19 mouse cellular contexts compared by ENCODE assay signal in the genomic region with DNA sequence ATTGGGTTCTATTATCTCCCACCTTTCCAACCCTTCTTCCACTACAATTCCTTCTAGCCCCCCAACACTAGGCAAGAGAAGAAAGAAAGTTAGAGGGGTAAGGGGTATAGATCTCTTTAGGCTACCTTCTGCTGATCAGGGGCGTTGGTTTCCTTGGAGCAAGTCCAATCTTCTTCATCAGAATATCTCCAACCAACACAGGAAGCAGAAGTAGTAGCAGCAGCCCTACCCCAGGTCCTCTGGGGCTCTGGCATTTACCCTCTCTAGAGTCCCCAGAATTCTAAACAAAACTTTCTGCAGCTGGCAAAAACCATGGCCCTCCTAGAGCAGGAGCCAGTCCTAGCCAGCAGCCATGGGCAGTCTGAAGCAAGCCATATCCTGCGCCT. TPM values are rescaled to one million over a fixed set of nuclear protein-coding genes. Genes with fewer than 3 reads are reported as not detected.
DNase-seq lines count a peak whose midpoint lies in the region; ATAC-seq and TF ChIP-seq lines count a peak whose summit lies in the region.
"Had no signal": no experiment of that assay in that cellular context is flagged by ENCODE, and none has a peak within 500 bp of the region (broad histone marks: within the 10 kb centered on the region; RNA-seq: fewer than 3 reads in every experiment).

No protein-coding gene starts in this region.

- no peaks in the 10 kb centered on the region for H3K36me3 ChIP-seq in heart, embryonic 14.5 days (ENCODE audit: control insufficient read depth, insufficient read depth, low read length)
- H3K36me3 ChIP-seq in kidney, postnatal 0 days (ENCODE audit: insufficient read depth, low read length): no peaks in the 10 kb centered on the region
- H3K36me3 ChIP-seq in liver, postnatal 0 days (replicated peaks; ENCODE audit: insufficient read depth, low read length): no peaks in the 10 kb centered on the region
- H3K36me3 ChIP-seq in forebrain, embryonic 11.5 days (ENCODE audit: control insufficient read depth, insufficient read depth, low read length): no peaks in the 10 kb centered on the region
- H3K36me3 ChIP-seq: embryonic facial prominence, embryonic 10.5 days; forebrain, embryonic 10.5 days; hindbrain, embryonic 15.5 days; limb, embryonic 10.5 days; midbrain, embryonic 10.5 days; stomach, embryonic 15.5 days had no signal

- H3K4me2 ChIP-seq in heart, embryonic 14.5 days (ENCODE audit: low read length): no peak overlapping the region
- no peak overlapping the region for H3K4me2 ChIP-seq in kidney, postnatal 0 days (ENCODE audit: low read length)
- no peak overlapping the region for H3K4me2 ChIP-seq in liver, postnatal 0 days (ENCODE audit: low read depth, low read length)
- H3K4me2 ChIP-seq in forebrain, embryonic 11.5 days (ENCODE audit: low read depth, low read length, severe bottlenecking): no peak overlapping the region
- H3K4me2 ChIP-seq: hindbrain, embryonic 15.5 days; stomach, embryonic 15.5 days had no signal

- peaks cover 0 to 5% of the 10 kb centered on the region in 2 experiments; a peak in 2 of 4 replicates for H3K4me1 ChIP-seq in heart, embryonic 14.5 days (ENCODE audit: control insufficient read depth in 2 of 2, insufficient read depth in 2 of 2, low read length in 2 of 2)
- H3K4me1 ChIP-seq in kidney, postnatal 0 days (replicated peaks; ENCODE audit: insufficient read depth, low read length): no peaks in the 10 kb centered on the region
- peaks cover 27% of the 10 kb centered on the region for H3K4me1 ChIP-seq in bone marrow macrophage, adult 2 months (ENCODE audit: control insufficient read depth, insufficient read depth, low read length)
- H3K4me1 ChIP-seq in liver, postnatal 0 days (ENCODE audit: insufficient read depth): peaks cover 8% of the 10 kb centered on the region
- no peaks in the 10 kb centered on the region for H3K4me1 ChIP-seq in forebrain, embryonic 11.5 days (replicated peaks; ENCODE audit: control insufficient read depth, insufficient read depth, low read length)
- H3K4me1 ChIP-seq: stomach, embryonic 15.5 days had no signal

- TF ChIP-seq EP300 in liver, postnatal 0 days (IDR thresholded peaks at IDR 0.05; ENCODE audit: low read depth): no peak

- no peak for ATAC-seq in heart, embryonic 14.5 days (ENCODE audit: insufficient number of reproducible peaks, insufficient read depth, low FRiP score, low read depth)
- no peak for ATAC-seq in kidney, postnatal 0 days (replicated peaks; ENCODE audit: low FRiP score, low read depth)
- ATAC-seq in liver, postnatal 0 days: 0 out of 2 replicates have a peak, but pooled peaks have one; percentile 22
- ATAC-seq in forebrain, embryonic 11.5 days (replicated peaks; ENCODE audit: low FRiP score): no peak
- ATAC-seq: midbrain, embryonic 16.5 days had no signal

- 72% methylated on average over 2 of the region's 2 CpGs for WGBS in heart, embryonic 14.5 days
- WGBS in kidney, postnatal 0 days: 75% methylated on average over 2 of the region's 2 CpGs
- 57% methylated on average over 2 of the region's 2 CpGs for WGBS in liver, postnatal 0 days (ENCODE audit: insufficient replicate concordance)
- WGBS in forebrain, embryonic 11.5 days: 84% methylated on average over 2 of the region's 2 CpGs

- no peak for TF ChIP-seq POLR2A in bone marrow macrophage, adult 2 months (IDR thresholded peaks at IDR 0.05; ENCODE audit: borderline replicate concordance, low read depth, low read length)

- H3K9me3 ChIP-seq in heart, embryonic 14.5 days (ENCODE audit: control insufficient read depth, low read length): no peaks in the 10 kb centered on the region
- H3K9me3 ChIP-seq in kidney, postnatal 0 days (replicated peaks; ENCODE audit: low read length): no peaks in the 10 kb centered on the region
- H3K9me3 ChIP-seq in liver, postnatal 0 days (ENCODE audit: low read length): no peaks in the 10 kb centered on the region
- H3K9me3 ChIP-seq in forebrain, embryonic 11.5 days (ENCODE audit: control insufficient read depth, low read length): no peaks in the 10 kb centered on the region
- H3K9me3 ChIP-seq: embryonic facial prominence, embryonic 10.5 days; forebrain, embryonic 10.5 days; hindbrain, embryonic 15.5 days; limb, embryonic 10.5 days; midbrain, embryonic 10.5 days; stomach, embryonic 15.5 days had no signal

- DNase-seq in heart, adult 18-20 months: no peak
- DNase-seq in kidney, postnatal 0 days (ENCODE audit: low spot score): no peak
- DNase-seq in kidney, adult 8-10 months: no peak
- DNase-seq in liver, postnatal 0 days: no peak
- no peak for DNase-seq in retina, embryonic 14.5 days (ENCODE audit: low spot score)
- DNase-seq in forebrain, embryonic 11.5 days (ENCODE audit: low spot score): no peak
- DNase-seq: gastrocnemius, postnatal 25 days had no signal

- no peak overlapping the region for H3K4me3 ChIP-seq in heart, embryonic 14.5 days (ENCODE audit: control insufficient read depth in 1 of 2, insufficient read depth in 1 of 2, low read depth in 1 of 2, low read length in 2 of 2)
- H3K4me3 ChIP-seq in kidney, postnatal 0 days (replicated peaks; ENCODE audit: low read depth, low read length): no peak overlapping the region
- no peak overlapping the region for H3K4me3 ChIP-seq in bone marrow macrophage, adult 2 months (ENCODE audit: insufficient read depth, low read length)
- no peak overlapping the region for H3K4me3 ChIP-seq in liver, postnatal 0 days (ENCODE audit: low read depth, low read length)
- H3K4me3 ChIP-seq in forebrain, embryonic 11.5 days (ENCODE audit: low read depth, low read length): no peak overlapping the region
- H3K4me3 ChIP-seq: embryonic facial prominence, embryonic 10.5 days; forebrain, embryonic 10.5 days; hindbrain, embryonic 15.5 days; limb, embryonic 10.5 days; midbrain, embryonic 10.5 days; myocyte; stomach, embryonic 15.5 days had no signal

- no peak overlapping the region for H3K9ac ChIP-seq in heart, embryonic 14.5 days (ENCODE audit: low read length)
- H3K9ac ChIP-seq in kidney, postnatal 0 days (ENCODE audit: low read depth, low read length): no peak overlapping the region
- H3K9ac ChIP-seq in liver, postnatal 0 days (replicated peaks): no peak overlapping the region
- H3K9ac ChIP-seq in forebrain, embryonic 11.5 days (ENCODE audit: low read length): no peak overlapping the region
- H3K9ac ChIP-seq: hindbrain, embryonic 15.5 days; liver, embryonic 14.5 days; stomach, embryonic 15.5 days had no signal

- no peaks in the 10 kb centered on the region for H3K27me3 ChIP-seq in heart, embryonic 14.5 days (ENCODE audit: control insufficient read depth, insufficient read depth, low read length)
- H3K27me3 ChIP-seq in kidney, postnatal 0 days (ENCODE audit: insufficient read depth, low read length): no peaks in the 10 kb centered on the region
- H3K27me3 ChIP-seq in liver, postnatal 0 days (ENCODE audit: insufficient read depth, low read length): no peaks in the 10 kb centered on the region
- no peaks in the 10 kb centered on the region for H3K27me3 ChIP-seq in forebrain, embryonic 11.5 days (ENCODE audit: control insufficient read depth, insufficient read depth, low read length)
- H3K27me3 ChIP-seq: hindbrain, embryonic 15.5 days; stomach, embryonic 15.5 days had no signal

- 0 out of 4 replicates have a peak overlapping the region, but pooled peaks have one; percentile 18 to 24 for H3K27ac ChIP-seq in heart, embryonic 14.5 days (replicated peaks in 1 of 2; ENCODE audit: control insufficient read depth in 1 of 2, insufficient read depth in 1 of 2, low read depth in 2 of 2, low read length in 2 of 2)
- 0 out of 2 replicates have a peak overlapping the region, but pooled peaks have one; percentile 47 for H3K27ac ChIP-seq in kidney, postnatal 0 days
- peak overlapping the region; percentile 68 for H3K27ac ChIP-seq in bone marrow macrophage, adult 2 months (ENCODE audit: insufficient read depth, low read depth, low read length)
- H3K27ac ChIP-seq in liver, postnatal 0 days (ENCODE audit: low read depth): peak overlapping the region; percentile 71; the same call in 1 of the 2 replicates
- H3K27ac ChIP-seq in forebrain, embryonic 11.5 days (ENCODE audit: low read depth, low read length): no peak overlapping the region
- H3K27ac ChIP-seq: embryonic facial prominence, embryonic 10.5 days; forebrain, embryonic 10.5 days; hindbrain, embryonic 15.5 days; limb, embryonic 10.5 days; liver, embryonic 14.5 days; midbrain, embryonic 10.5 days; stomach, embryonic 15.5 days had no signal

- no peak for TF ChIP-seq CTCF in kidney, postnatal 0 days (IDR thresholded peaks at IDR 0.05; ENCODE audit: low read depth)
- TF ChIP-seq CTCF in bone marrow macrophage, adult 2 months (IDR thresholded peaks at IDR 0.05; ENCODE audit: low read depth, low read length): no peak
- TF ChIP-seq CTCF in liver, postnatal 0 days (IDR thresholded peaks at IDR 0.05; ENCODE audit: low read depth): no peak

RNA-seq across cellular contexts. Expression of gene Ap1b1, which starts 12.8 kb away (rescaled TPM):
- 40.7 and 45.0 TPM in 2 replicates for polyA plus RNA-seq in heart, embryonic 14.5 days (2014; fragmentation: Nextera tagmentation; extraction: Ambion mirVana)
- 10 to 100 TPM; 49.7 to 58.1 TPM for total RNA-seq in heart, adult 18-20 months (2021)
- polyA plus RNA-seq in kidney, postnatal 0 days (2015; fragmentation: Nextera tagmentation; extraction: Ambion mirVana): 54.5 and 61.6 TPM in 2 replicates
- 165 and 185 TPM in 2 replicates for polyA plus RNA-seq in bone marrow macrophage, adult 2 months (2012; ENCODE audit: insufficient read depth, insufficient read length, missing spikeins)
- 40.7 and 46.3 TPM in 2 replicates for polyA plus RNA-seq in liver, postnatal 0 days (2015; fragmentation: Nextera tagmentation; extraction: Ambion mirVana)
- 59.2 and 66.4 TPM in 2 replicates for polyA plus RNA-seq in forebrain, embryonic 11.5 days (2014; fragmentation: Nextera tagmentation; extraction: Ambion mirVana)

RNA-seq across cellular contexts. Expression of gene Nefh, which starts 26.0 kb away (rescaled TPM):
- 0.20 and 0.35 TPM in 2 replicates for polyA plus RNA-seq in heart, embryonic 14.5 days (2014; fragmentation: Nextera tagmentation; extraction: Ambion mirVana)
- total RNA-seq in heart, adult 18-20 months (2021): not detected
- polyA plus RNA-seq in kidney, postnatal 0 days (2015; fragmentation: Nextera tagmentation; extraction: Ambion mirVana): 0.08 and 0.11 TPM in 2 replicates
- polyA plus RNA-seq in bone marrow macrophage, adult 2 months (2012; ENCODE audit: insufficient read depth, insufficient read length, missing spikeins): not detected in 2 replicates
- polyA plus RNA-seq in liver, postnatal 0 days (2015; fragmentation: Nextera tagmentation; extraction: Ambion mirVana): 0.16 and 0.18 TPM in 2 replicates
- polyA plus RNA-seq in forebrain, embryonic 11.5 days (2014; fragmentation: Nextera tagmentation; extraction: Ambion mirVana): 0.17 and 0.21 TPM in 2 replicates
- total RNA-seq: gastrocnemius, postnatal 25 days; heart, postnatal 36 days had no signal
